Mouse (Mus musculus): ENCODE data around the gene Heatr5a. TPM values are rescaled to one million over a fixed set of nuclear protein-coding genes. Genes with fewer than 3 reads are reported as not detected.

The Heatr5a gene
- polyA plus RNA-seq, 1 experiment from 2014 or later: 12.8 TPM

DNA sequence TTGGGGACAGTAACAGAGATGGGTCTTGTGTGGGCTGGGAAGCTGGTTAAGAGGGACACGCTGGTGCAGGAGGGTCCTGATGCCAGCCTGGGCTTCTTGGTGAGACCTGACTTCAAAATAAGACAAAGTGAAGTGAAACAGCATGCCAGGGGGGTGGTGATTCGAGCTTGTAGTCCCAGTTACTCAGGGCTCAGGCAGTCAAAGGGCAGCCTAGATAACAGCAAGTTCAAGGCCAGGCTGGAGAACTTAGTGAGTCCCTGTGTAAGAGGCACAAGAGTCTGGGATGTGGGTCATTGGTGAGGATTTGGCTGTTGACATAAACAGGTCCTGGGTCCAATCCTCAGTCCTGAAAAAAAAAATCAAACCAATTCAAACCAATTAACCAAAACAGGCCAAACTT, 53.9 kb downstream of the Heatr5a start:
- 84% methylated on average over 2 of the region's 2 CpGs for whole genome bisulfite sequencing
- Histone ChIP-seq H3K4me2 (no peak overlapping the region), H3K27ac (no peak overlapping the region), H3K4me3 (replicated peaks) (no peak overlapping the region), H3K9ac (replicated peaks) (no peak overlapping the region), H3K36me3 (peaks cover 68% of the 10 kb centered on the region), H3K4me1 (replicated peaks) (no peaks in the 10 kb centered on the region), H3K27me3 (no peaks in the 10 kb centered on the region), H3K9me3 (no peaks in the 10 kb centered on the region)
- ATAC-seq (ENCODE audit: insufficient number of reproducible peaks, insufficient read depth, low FRiP score, low TSS enrichment, low read depth): no peak

DNA sequence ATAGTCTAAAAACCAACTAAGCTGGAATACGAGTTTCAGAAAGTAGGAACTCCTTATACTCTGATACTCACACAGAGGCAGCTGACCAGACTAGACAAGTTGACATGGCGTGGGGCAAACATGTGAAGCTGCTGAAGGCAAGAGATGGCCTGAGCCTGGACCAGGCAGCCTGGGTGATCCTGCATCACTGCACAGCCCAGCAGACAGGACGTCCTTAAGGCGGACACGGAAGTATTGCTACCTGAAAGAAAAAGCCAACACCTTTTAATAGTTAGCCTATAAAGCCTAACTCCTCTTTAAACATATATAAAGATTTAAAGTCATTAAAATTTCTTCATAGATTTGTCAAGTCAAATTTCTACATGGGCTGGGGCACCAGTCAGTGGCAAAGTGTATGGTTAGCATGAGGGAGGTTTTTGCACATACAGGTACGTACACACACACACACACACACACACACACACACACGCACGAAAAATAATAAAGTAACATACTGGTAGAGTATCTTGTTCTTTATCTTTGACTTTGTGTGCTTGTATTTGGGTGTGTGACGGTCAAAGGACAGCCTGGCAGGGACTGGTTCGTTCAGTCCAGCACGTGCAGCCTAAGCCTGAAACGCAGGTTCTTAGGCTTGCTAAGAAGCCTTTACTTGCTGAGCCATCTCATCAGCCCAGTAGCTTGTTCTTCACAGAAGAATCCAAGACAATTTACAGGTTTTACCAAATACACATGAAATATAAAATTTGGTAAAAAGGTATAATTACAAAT, 56.0 kb downstream of the Heatr5a start:
- no peaks in the 10 kb centered on the region for H3K9me3 ChIP-seq
- H3K4me1 ChIP-seq (replicated peaks): no peaks in the 10 kb centered on the region
- peaks cover 59% of the 10 kb centered on the region for H3K36me3 ChIP-seq
- no peak overlapping the region for H3K4me3 ChIP-seq (replicated peaks)
- no peak overlapping the region for H3K9ac ChIP-seq (replicated peaks)
- WGBS: 91% methylated on average over 12 of the region's 12 CpGs
- H3K27ac ChIP-seq: no peak overlapping the region
- H3K27me3 ChIP-seq: no peaks in the 10 kb centered on the region
- H3K4me2 ChIP-seq: no peak overlapping the region
- ATAC-seq (ENCODE audit: insufficient number of reproducible peaks, insufficient read depth, low FRiP score, low TSS enrichment, low read depth): no peak

DNA sequence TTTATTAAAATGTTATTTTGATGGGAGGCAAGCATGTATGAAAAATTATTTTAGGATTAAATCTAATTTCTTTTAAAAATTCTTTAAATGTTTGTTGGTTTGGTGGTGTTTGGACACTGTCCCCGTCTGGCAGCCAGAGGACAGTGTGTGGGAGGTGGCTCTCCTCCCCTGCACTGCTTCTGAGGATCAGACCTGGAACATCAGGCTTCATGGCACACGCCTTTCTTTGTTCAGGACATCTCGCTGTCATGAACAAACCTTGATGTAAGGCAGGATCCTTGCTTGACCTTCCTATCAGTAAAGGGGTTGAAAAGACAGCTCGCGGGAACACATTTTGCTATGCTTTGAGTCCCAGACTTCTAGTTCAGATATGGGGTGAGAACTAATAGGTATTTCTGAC, 61.9 kb downstream of the Heatr5a start:
- 94% methylated on average over 5 of the region's 5 CpGs for WGBS
- no peak for ATAC-seq (ENCODE audit: insufficient number of reproducible peaks, insufficient read depth, low FRiP score, low TSS enrichment, low read depth)
- peaks cover 42% of the 10 kb centered on the region for H3K36me3 ChIP-seq
- H3K9me3 ChIP-seq: 0 out of 2 replicates have a peak, but pooled peaks cover 3% of the 10 kb centered on the region
- H3K4me1 ChIP-seq (replicated peaks): no peaks in the 10 kb centered on the region
- no peak overlapping the region for H3K4me2 ChIP-seq
- no peak overlapping the region for H3K4me3 ChIP-seq (replicated peaks)
- no peaks in the 10 kb centered on the region for H3K27me3 ChIP-seq
- no peak overlapping the region for H3K27ac ChIP-seq
- H3K9ac ChIP-seq (replicated peaks): no peak overlapping the region

DNA sequence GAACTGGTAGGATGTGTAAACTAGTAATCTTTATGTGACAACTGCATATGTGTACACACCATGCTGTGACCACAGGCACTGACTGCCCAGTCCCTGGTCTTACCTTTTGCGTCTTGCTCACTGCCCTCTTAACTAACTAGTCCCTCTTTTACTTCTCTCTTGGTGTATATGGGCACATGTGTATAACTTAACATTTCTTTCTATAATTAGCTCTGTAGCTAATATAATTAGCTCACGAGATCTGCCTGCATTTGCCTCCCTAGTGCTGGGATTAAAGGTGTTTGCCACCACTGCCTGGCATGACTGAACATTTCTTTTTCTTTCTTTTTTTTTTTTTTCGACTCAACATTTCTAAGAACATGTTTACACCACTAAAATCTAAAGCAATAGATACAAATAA, 63.6 kb downstream of the Heatr5a start:
- Histone ChIP-seq H3K27ac (no peak overlapping the region), H3K4me2 (no peak overlapping the region), H3K9me3 (0 out of 2 replicates have a peak, but pooled peaks cover 3% of the 10 kb centered on the region), H3K4me1 (replicated peaks) (no peaks in the 10 kb centered on the region), H3K9ac (replicated peaks) (no peak overlapping the region), H3K36me3 (peaks cover 35% of the 10 kb centered on the region), H3K27me3 (no peaks in the 10 kb centered on the region), H3K4me3 (replicated peaks) (no peak overlapping the region)
- WGBS: 89% methylated on average over 3 of the region's 3 CpGs
- no peak for ATAC-seq (ENCODE audit: insufficient number of reproducible peaks, insufficient read depth, low FRiP score, low TSS enrichment, low read depth)

DNA sequence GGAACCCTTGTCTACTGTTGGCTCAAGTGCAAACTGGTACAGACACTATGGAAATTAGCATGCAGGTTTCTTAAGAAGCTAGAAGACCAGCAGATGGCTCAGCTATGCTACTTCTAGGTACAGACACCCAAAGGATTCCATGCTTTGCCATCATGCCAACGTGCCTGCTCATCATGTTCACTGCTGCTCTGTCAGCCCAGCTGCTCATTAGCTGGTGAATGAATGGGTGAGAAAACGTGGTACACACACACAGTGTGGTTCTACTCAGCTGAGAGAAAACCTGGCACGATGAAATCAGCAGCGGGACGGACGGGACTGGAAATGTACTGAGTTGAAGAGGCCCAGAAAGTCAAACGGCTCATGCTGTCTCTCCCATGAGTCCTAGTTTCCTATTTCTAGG, 70.6 kb downstream of the Heatr5a start:
- ATAC-seq (ENCODE audit: insufficient number of reproducible peaks, insufficient read depth, low FRiP score, low TSS enrichment, low read depth): no peak
- no peak overlapping the region for H3K4me3 ChIP-seq (replicated peaks)
- H3K27me3 ChIP-seq: no peaks in the 10 kb centered on the region
- 0 out of 2 replicates have a peak, but pooled peaks cover 3% of the 10 kb centered on the region for H3K9me3 ChIP-seq
- no peak overlapping the region for H3K9ac ChIP-seq (replicated peaks)
- 89% methylated on average over 7 of the region's 7 CpGs for WGBS
- no peak overlapping the region for H3K27ac ChIP-seq
- no peak overlapping the region for H3K4me2 ChIP-seq
- H3K4me1 ChIP-seq (replicated peaks): no peaks in the 10 kb centered on the region
- H3K36me3 ChIP-seq: peaks cover 54% of the 10 kb centered on the region

DNA sequence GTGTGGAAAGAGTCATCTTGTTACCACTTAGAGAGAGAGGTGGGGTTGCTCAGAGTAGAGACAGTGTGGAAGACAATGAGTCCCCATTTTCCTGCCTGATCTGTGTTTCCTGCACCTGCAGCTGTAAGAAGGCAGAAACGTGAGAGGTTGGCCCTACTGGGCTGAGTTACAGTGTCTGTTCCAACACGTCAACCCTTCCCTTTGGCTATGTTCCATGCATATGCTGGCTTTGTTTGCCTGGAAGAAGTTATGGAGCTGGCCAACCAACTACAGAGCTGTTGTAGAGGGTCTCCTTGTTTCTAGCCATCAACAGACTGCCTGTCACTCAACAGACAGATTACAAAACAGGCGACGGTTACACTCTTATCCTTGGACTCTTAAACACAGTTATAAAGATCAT, 74.2 kb downstream of the Heatr5a start:
- Histone ChIP-seq H3K36me3 (peaks cover 58% of the 10 kb centered on the region), H3K27ac (no peak overlapping the region), H3K9ac (replicated peaks) (no peak overlapping the region), H3K27me3 (no peaks in the 10 kb centered on the region), H3K4me2 (no peak overlapping the region), H3K9me3 (no peaks in the 10 kb centered on the region), H3K4me1 (replicated peaks) (no peaks in the 10 kb centered on the region), H3K4me3 (replicated peaks) (no peak overlapping the region)
- ATAC-seq (ENCODE audit: insufficient number of reproducible peaks, insufficient read depth, low FRiP score, low TSS enrichment, low read depth): no peak
- 88% methylated on average over 4 of the region's 4 CpGs for WGBS

DNA sequence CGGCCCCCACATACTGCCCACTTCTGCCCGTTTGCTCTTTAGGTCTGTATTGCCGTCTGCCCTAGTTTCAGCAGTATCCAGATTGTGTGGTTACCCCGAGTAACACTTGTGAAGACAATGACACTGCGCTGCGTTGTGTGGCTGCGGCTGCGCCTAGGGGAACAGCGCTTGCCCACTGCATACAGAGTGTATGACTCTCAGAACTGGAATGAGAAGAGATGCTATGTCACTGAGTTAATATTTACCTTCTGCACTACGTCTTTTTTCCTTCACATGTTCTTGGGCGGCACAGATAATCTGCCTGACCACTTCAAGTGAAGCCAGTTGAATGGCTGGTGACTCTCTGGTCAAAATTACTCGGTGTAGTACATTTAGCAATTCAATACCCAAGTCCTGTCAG, 82.5 kb downstream of the Heatr5a start:
- Histone ChIP-seq H3K9me3 (no peaks in the 10 kb centered on the region), H3K27ac (no peak overlapping the region), H3K36me3 (peaks cover 82% of the 10 kb centered on the region), H3K27me3 (no peaks in the 10 kb centered on the region), H3K4me3 (replicated peaks) (no peak overlapping the region), H3K4me1 (replicated peaks) (no peaks in the 10 kb centered on the region), H3K4me2 (no peak overlapping the region), H3K9ac (replicated peaks) (no peak overlapping the region)
- ATAC-seq (ENCODE audit: insufficient number of reproducible peaks, insufficient read depth, low FRiP score, low TSS enrichment, low read depth): no peak
- 96% methylated on average over 12 of the region's 12 CpGs for WGBS

DNA sequence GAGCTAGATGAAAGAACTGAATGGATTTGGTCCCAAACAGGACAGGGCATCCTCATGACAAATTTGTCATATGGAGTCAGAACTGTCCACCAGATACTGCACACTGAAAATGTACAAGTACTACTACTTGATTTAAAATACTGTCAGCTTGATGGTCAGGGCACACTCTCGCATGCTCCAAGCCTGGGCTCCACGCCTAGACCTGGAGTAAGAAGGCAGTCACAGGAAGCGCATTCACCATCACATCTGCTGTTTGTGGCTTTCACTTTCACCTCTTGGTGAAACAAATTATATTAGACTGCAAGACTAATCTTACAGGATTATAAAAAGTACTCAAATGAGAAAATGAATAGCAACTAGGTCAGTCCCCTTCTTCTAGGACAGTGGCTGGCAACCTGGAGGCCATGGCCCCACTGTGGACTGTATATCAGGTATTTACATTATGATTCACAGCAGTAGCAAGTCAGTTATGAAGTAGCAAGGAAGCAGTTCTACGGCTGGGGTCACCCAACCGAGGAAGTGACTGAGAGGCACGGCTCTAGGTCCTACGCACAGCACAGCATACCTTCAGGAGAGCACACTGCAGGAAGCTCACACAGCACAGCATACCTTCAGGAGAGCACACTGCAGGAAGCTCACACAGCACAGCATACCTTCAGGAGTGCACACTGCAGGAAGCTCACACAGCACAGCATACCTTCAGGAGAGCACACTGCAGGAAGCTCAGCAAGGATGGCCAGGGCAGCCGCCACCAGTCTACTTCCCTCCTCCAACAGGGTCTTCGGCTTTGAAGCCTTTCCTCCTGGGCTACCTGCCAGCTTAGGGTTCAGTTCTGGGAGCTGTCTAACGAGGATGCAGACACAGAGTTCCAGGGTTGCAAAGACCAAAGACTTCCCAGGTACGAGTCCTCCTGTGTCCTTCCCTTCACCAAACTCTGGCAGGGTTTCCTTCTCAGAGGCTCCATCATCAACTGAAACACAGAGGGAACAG, 83.5 kb downstream of the Heatr5a start:
- Histone ChIP-seq H3K4me3 (replicated peaks) (no peak overlapping the region), H3K27me3 (no peaks in the 10 kb centered on the region), H3K9ac (replicated peaks) (no peak overlapping the region), H3K4me2 (no peak overlapping the region), H3K9me3 (no peaks in the 10 kb centered on the region), H3K4me1 (replicated peaks) (no peaks in the 10 kb centered on the region), H3K36me3 (peaks cover 81% of the 10 kb centered on the region), H3K27ac (no peak overlapping the region)
- ATAC-seq (ENCODE audit: insufficient number of reproducible peaks, insufficient read depth, low FRiP score, low TSS enrichment, low read depth): no peak
- WGBS: 84% methylated on average over 11 of the region's 11 CpGs

DNA sequence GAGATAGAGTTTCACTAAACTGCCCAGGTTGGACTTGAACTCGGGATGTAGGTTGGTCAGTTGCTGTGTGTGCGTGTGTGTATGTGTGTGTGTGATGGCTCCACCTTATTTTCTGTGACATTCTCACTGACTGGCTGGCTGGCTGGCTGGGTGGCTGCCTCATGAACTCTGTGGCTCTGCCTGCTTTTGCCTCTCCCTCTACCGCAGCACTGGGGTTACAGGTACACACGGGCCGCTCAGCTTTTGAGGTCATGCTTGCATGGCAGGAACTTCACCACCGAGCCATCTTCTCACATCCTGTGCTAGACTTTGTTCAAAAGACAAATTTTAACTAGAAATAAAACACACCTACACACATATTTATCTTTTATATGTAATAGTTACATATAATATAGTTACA, 84.8 kb downstream of the Heatr5a start:
- H3K9me3 ChIP-seq: no peaks in the 10 kb centered on the region
- H3K4me1 ChIP-seq (replicated peaks): no peaks in the 10 kb centered on the region
- H3K9ac ChIP-seq (replicated peaks): no peak overlapping the region
- H3K4me2 ChIP-seq: no peak overlapping the region
- no peak for ATAC-seq (ENCODE audit: insufficient number of reproducible peaks, insufficient read depth, low FRiP score, low TSS enrichment, low read depth)
- H3K4me3 ChIP-seq (replicated peaks): no peak overlapping the region
- H3K36me3 ChIP-seq: peaks cover 80% of the 10 kb centered on the region
- no peaks in the 10 kb centered on the region for H3K27me3 ChIP-seq
- WGBS: 94% methylated on average over 6 of the region's 6 CpGs
- H3K27ac ChIP-seq: no peak overlapping the region

DNA sequence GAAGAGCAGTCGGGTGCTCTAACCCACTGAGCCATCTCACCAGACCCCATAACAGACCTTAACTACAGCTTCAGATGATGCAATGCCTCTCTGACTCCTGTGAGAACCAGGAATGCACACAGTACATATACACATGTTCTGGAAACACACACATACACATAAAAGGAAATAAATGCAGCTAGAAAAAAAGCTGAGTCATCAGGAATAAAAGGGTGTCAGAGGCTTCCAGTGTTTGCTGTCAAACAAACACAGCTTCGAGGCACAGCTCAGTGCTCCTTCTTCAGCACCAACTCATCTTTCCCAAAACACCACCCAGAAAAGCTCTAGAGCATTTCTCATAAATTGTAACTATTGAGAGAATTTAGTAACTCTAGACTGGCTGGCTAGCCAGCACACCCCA, 86.3 kb downstream of the Heatr5a start:
- no peaks in the 10 kb centered on the region for H3K9me3 ChIP-seq
- 96% methylated on average over 2 of the region's 2 CpGs for WGBS

DNA sequence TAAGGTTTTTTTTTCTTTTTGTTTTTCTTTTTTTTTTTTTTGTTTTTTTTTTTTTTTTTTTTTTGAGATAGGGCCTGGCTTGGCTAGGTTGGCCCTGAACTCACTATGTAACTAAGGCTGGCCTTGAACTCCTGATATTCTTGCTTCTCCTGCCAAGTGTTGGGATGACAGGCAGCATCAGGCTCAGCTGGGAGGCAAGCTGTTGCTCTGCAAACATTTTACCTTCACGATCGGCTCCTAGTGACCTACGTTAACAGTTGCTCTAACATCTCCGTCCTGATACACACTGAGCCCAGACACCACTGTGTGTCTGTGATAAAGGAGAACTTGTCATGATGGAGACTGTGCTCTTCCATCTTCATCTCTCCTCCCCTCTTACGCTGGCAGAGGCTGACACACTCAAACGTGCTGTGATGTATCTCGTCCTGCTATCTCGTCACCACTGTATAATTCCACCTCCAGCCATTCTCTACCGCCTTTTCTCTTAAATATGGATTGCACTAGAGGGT, 87.8 kb downstream of the Heatr5a start:
- no peak for ATAC-seq (ENCODE audit: insufficient number of reproducible peaks, insufficient read depth, low FRiP score, low TSS enrichment, low read depth)
- H3K4me3 ChIP-seq (replicated peaks): no peak overlapping the region
- 93% methylated on average over 9 of the region's 9 CpGs for WGBS
- H3K36me3 ChIP-seq: peaks cover 79% of the 10 kb centered on the region
- H3K9me3 ChIP-seq: no peaks in the 10 kb centered on the region
- no peak overlapping the region for H3K27ac ChIP-seq
- no peak overlapping the region for H3K4me2 ChIP-seq
- no peaks in the 10 kb centered on the region for H3K4me1 ChIP-seq (replicated peaks)
- H3K9ac ChIP-seq (replicated peaks): no peak overlapping the region
- no peaks in the 10 kb centered on the region for H3K27me3 ChIP-seq

More for the DNA sequence above, 86.3 kb downstream of the Heatr5a start:
- Histone ChIP-seq H3K4me1 (replicated peaks) (no peaks in the 10 kb centered on the region), H3K4me2 (no peak overlapping the region), H3K9ac (replicated peaks) (no peak overlapping the region), H3K36me3 (peaks cover 81% of the 10 kb centered on the region), H3K27me3 (no peaks in the 10 kb centered on the region), H3K27ac (no peak overlapping the region), H3K4me3 (replicated peaks) (no peak overlapping the region)
- ATAC-seq (ENCODE audit: insufficient number of reproducible peaks, insufficient read depth, low FRiP score, low TSS enrichment, low read depth): no peak

Measured in limb, embryonic 12.5 days (tissue).